Mouse (Mus musculus) MEL (cell line): ENCODE measurements around the gene Zbed6. TPM values are rescaled to one million over a fixed set of nuclear protein-coding genes. Genes with fewer than 3 reads are reported as not detected.

Source experiments
- DNase-seq: peaks from one replicate; pipeline ENCODE4 v3.0.0; 2011; ENCODE audit warnings: low read depth, low spot score
- H3K27ac ChIP-seq: 2 replicates; pipeline ENCODE4 v1.5.1; 2012; ENCODE audit warnings: low read depth, mild to moderate bottlenecking, control low read depth, low read length, moderate library complexity; ENCODE audit not compliant: control insufficient read depth
- H3K27me3 ChIP-seq, 2 experiments: fragments of 150-350 bp in 1 of 2; sonication (generic) in 1 of 2; 2 replicates each; pipeline ENCODE4 v1.6.1; 2012; ENCODE audit warnings: low read length in 2 of 2, mild to moderate bottlenecking in 2 of 2, improper control_type of control experiment in 1 of 2, moderate library complexity in 1 of 2; ENCODE audit not compliant: insufficient read depth in 2 of 2, control insufficient read depth in 1 of 2
- H3K36me3 ChIP-seq, 2 experiments: 2 replicates each; pipeline ENCODE4 v1.6.1; 2012 to 2014; ENCODE audit warnings: low read length in 2 of 2, improper control_type of control experiment in 1 of 2, inconsistent platforms in 1 of 2, mild to moderate bottlenecking in 1 of 2; ENCODE audit not compliant: insufficient read depth in 2 of 2, control insufficient read depth in 1 of 2
- H3K4me1 ChIP-seq, 2 experiments: fragments of 150-350 bp in 1 of 2; sonication (generic) in 1 of 2; 2 replicates each; pipeline ENCODE4 v1.6.1; 2012; ENCODE audit warnings: low read length in 2 of 2, improper control_type of control experiment in 1 of 2, mild to moderate bottlenecking in 1 of 2; ENCODE audit not compliant: insufficient read depth in 2 of 2, control insufficient read depth in 1 of 2
- H3K4me3 ChIP-seq, 2 experiments: fragments of 150-350 bp in 1 of 2; sonication (generic) in 1 of 2; 2 replicates each; pipeline ENCODE4 v1.5.1; 2012; ENCODE audit warnings: low read depth in 2 of 2, low read length in 2 of 2, mild to moderate bottlenecking in 2 of 2, moderate library complexity in 2 of 2, control low read depth in 1 of 2, improper control_type of control experiment in 1 of 2; ENCODE audit not compliant: control insufficient read depth in 1 of 2, insufficient read depth in 1 of 2
- H3K79me2 ChIP-seq: 2 replicates; pipeline ENCODE4 v1.6.1; 2012; ENCODE audit warnings: mild to moderate bottlenecking, low read length, moderate library complexity; ENCODE audit not compliant: control insufficient read depth, poor library complexity, insufficient read depth
- H3K9ac ChIP-seq: 2 replicates; pipeline ENCODE4 v1.6.1; 2012; ENCODE audit warnings: low read depth, mild to moderate bottlenecking, control low read depth, low read length, moderate library complexity; ENCODE audit not compliant: control insufficient read depth, poor library complexity, severe bottlenecking
- H3K9me3 ChIP-seq: fragments of 150-350 bp; sonication (generic); replicated peaks from 2 replicates; pipeline ENCODE4 v1.6.1; 2012; ENCODE audit warnings: mild to moderate bottlenecking, low read length, improper control_type of control experiment, moderate library complexity; ENCODE audit not compliant: insufficient read depth
- BHLHE40 ChIP-seq: IDR thresholded peaks from 2 replicates; pipeline ENCODE4 v1.6.1; 2012; ENCODE audit warnings: low read depth, mild to moderate bottlenecking, inconsistent platforms, low read length, improper control_type of control experiment, borderline replicate concordance
- CHD1 ChIP-seq: IDR thresholded peaks from 2 replicates; pipeline ENCODE4 v1.6.1; 2012; ENCODE audit warnings: low read depth, mild to moderate bottlenecking, inconsistent platforms, low read length, improper control_type of control experiment
- CHD2 ChIP-seq: IDR thresholded peaks from 2 replicates; pipeline ENCODE4 v1.6.1; 2011; ENCODE audit warnings: low read length, improper control_type of control experiment
- CTCF ChIP-seq, 3 experiments: IDR thresholded peaks in 2 of 3; conservative IDR thresholded peaks in 1 of 3; 2 replicates each; pipeline ENCODE4 v1.5.1; 2011 to 2012; ENCODE audit warnings: low read length in 3 of 3, low read depth in 2 of 3, mild to moderate bottlenecking in 2 of 3, improper control_type of control experiment in 1 of 3, inconsistent platforms in 1 of 3, mixed read lengths in 1 of 3, moderate library complexity in 1 of 3; ENCODE audit not compliant: control insufficient read depth in 1 of 3, insufficient read depth in 1 of 3, poor library complexity in 1 of 3, severe bottlenecking in 1 of 3
- E2F4 ChIP-seq: IDR thresholded peaks from 2 replicates; pipeline ENCODE4 v1.6.1; 2011; ENCODE audit warnings: low read depth, low read length, improper control_type of control experiment, borderline replicate concordance
- ELF1 ChIP-seq: IDR thresholded peaks from 2 replicates; pipeline ENCODE4 v1.6.1; 2014; ENCODE audit warnings: low read depth, mild to moderate bottlenecking, inconsistent platforms, low read length, improper control_type of control experiment, moderate library complexity
- EP300 ChIP-seq, 2 experiments: IDR thresholded peaks; 2 replicates each; pipeline ENCODE4 v1.6.1; 2011; ENCODE audit warnings: improper control_type of control experiment in 2 of 2, low read length in 2 of 2, low read depth in 1 of 2, mild to moderate bottlenecking in 1 of 2
- GABPA ChIP-seq: IDR thresholded peaks from 2 replicates; pipeline ENCODE4 v1.6.1; 2012; ENCODE audit warnings: low read depth, mild to moderate bottlenecking, inconsistent platforms, low read length, improper control_type of control experiment, moderate library complexity
- HCFC1 ChIP-seq: IDR thresholded peaks from 2 replicates; pipeline ENCODE4 v1.6.1; 2012; ENCODE audit warnings: low read depth, mild to moderate bottlenecking, inconsistent platforms, low read length, improper control_type of control experiment, moderate library complexity
- KAT2A ChIP-seq: conservative IDR thresholded peaks from 2 replicates; pipeline ENCODE4 v1.6.1; 2012; ENCODE audit warnings: low read depth, low read length, improper control_type of control experiment, inconsistent platforms
- MAX ChIP-seq: IDR thresholded peaks from 2 replicates; pipeline ENCODE4 v1.6.1; 2011; ENCODE audit warnings: low read length, improper control_type of control experiment
- MAZ ChIP-seq: IDR thresholded peaks from 2 replicates; pipeline ENCODE4 v1.6.1; 2012; ENCODE audit warnings: low read depth, mild to moderate bottlenecking, inconsistent platforms, low read length, improper control_type of control experiment
- MXI1 ChIP-seq: IDR thresholded peaks from 2 replicates; pipeline ENCODE4 v1.6.1; 2011; ENCODE audit warnings: mild to moderate bottlenecking, low read depth, low read length, improper control_type of control experiment
- MYB ChIP-seq: IDR thresholded peaks from 2 replicates; pipeline ENCODE4 v1.6.1; 2011; ENCODE audit warnings: mild to moderate bottlenecking, low read depth, low read length, improper control_type of control experiment
- MYC ChIP-seq: IDR thresholded peaks from 2 replicates; pipeline ENCODE4 v1.6.1; 2011; ENCODE audit warnings: low read depth, mild to moderate bottlenecking, low read length, improper control_type of control experiment, moderate library complexity
- NELFE ChIP-seq: IDR thresholded peaks from 2 replicates; pipeline ENCODE4 v1.6.1; 2011; ENCODE audit warnings: low read depth, low read length, improper control_type of control experiment
- POLR2A ChIP-seq, 2 experiments: IDR thresholded peaks; 2 replicates each; pipeline ENCODE4 v1.6.1; 2011 to 2012; ENCODE audit warnings: low read length in 2 of 2, mild to moderate bottlenecking in 2 of 2, control low read depth in 1 of 2, improper control_type of control experiment in 1 of 2, low read depth in 1 of 2, moderate library complexity in 1 of 2; ENCODE audit not compliant: control insufficient read depth in 1 of 2, insufficient read depth in 1 of 2, poor library complexity in 1 of 2
- POLR2AphosphoS2 ChIP-seq: IDR thresholded peaks from 2 replicates; pipeline ENCODE4 v1.6.1; 2011; ENCODE audit warnings: low read length, improper control_type of control experiment
- POLR2AphosphoS5 ChIP-seq: IDR thresholded peaks from 2 replicates; pipeline ENCODE4 v1.6.1; 2012; ENCODE audit warnings: low read depth, borderline replicate concordance, mild to moderate bottlenecking, inconsistent platforms, low read length, moderate library complexity, mixed read lengths
- RAD21 ChIP-seq: IDR thresholded peaks from 2 replicates; pipeline ENCODE4 v1.6.1; 2011; ENCODE audit warnings: mild to moderate bottlenecking, low read depth, low read length, improper control_type of control experiment
- RCOR1 ChIP-seq: IDR thresholded peaks from 2 replicates; pipeline ENCODE4 v1.6.1; 2012; ENCODE audit warnings: low read depth, mild to moderate bottlenecking, inconsistent platforms, low read length, improper control_type of control experiment
- SIN3A ChIP-seq: IDR thresholded peaks from 2 replicates; pipeline ENCODE4 v1.6.1; 2012; ENCODE audit warnings: low read length, improper control_type of control experiment, inconsistent platforms
- SMC3 ChIP-seq: IDR thresholded peaks from 2 replicates; pipeline ENCODE4 v1.6.1; 2011; ENCODE audit warnings: low read depth, low read length, improper control_type of control experiment
- TAL1 ChIP-seq: IDR thresholded peaks from 2 replicates; pipeline ENCODE4 v1.6.1; 2012; ENCODE audit warnings: mild to moderate bottlenecking, inconsistent platforms, low read length, moderate library complexity, mixed read lengths
- UBTF ChIP-seq: IDR thresholded peaks from 2 replicates; pipeline ENCODE4 v1.6.1; 2012; ENCODE audit warnings: low read depth, mild to moderate bottlenecking, inconsistent platforms, low read length, improper control_type of control experiment, moderate library complexity, borderline replicate concordance; ENCODE audit not compliant: insufficient read depth
- USF1 ChIP-seq: IDR thresholded peaks from 2 replicates; pipeline ENCODE4 v1.6.1; 2014; ENCODE audit warnings: low read depth, mild to moderate bottlenecking, inconsistent platforms, low read length, improper control_type of control experiment, moderate library complexity
- ZC3H11A ChIP-seq: IDR thresholded peaks from 2 replicates; pipeline ENCODE4 v1.6.1; 2012; ENCODE audit warnings: low read depth, mild to moderate bottlenecking, inconsistent platforms, low read length, improper control_type of control experiment
- ZKSCAN1 ChIP-seq: IDR thresholded peaks from 2 replicates; pipeline ENCODE4 v1.6.1; 2012; ENCODE audit warnings: low read depth, mild to moderate bottlenecking, inconsistent platforms, low read length, improper control_type of control experiment, moderate library complexity
- polyA plus RNA-seq, 2 experiments: library from polyadenylated mRNA; stranded (reverse) in 1 of 2; unstranded in 1 of 2; fragments of >175 nt in 1 of 2; fragments of >200 nt in 1 of 2; gene quantifications; 2 replicates each; pipeline versions ENCODE4 v1.2.1 to v1.2.4; 2012; ENCODE audit warnings: low replicate concordance in 2 of 2, low read depth in 1 of 2; ENCODE audit not compliant: insufficient read length in 2 of 2, insufficient read depth in 1 of 2, missing spikeins in 1 of 2
- total RNA-seq: library from RNA; depleted of rRNA; stranded (reverse); fragments of 300-350 nt; gene quantifications from 2 replicates; pipeline ENCODE4 v1.2.3, GENCODE M21; 2012

The Zbed6 gene
- total and polyA plus RNA-seq, 3 experiments = 1.4 to 48.2 (median 2.4) TPM

- Histone ChIP-seq H3K36me3 (no peaks in the 10 kb centered on the region), H3K27ac (no peak overlapping the region), H3K4me1 (no peaks in the 10 kb centered on the region), H3K27me3 (no peaks in the 10 kb centered on the region), H3K9me3 (no peaks in the 10 kb centered on the region), H3K4me3 (no peak overlapping the region), H3K9ac (no peak overlapping the region), H3K79me2 (no peaks in the 10 kb centered on the region)
- TF ChIP-seq MYB (no peak), RCOR1 (no peak), POLR2A (IDR thresholded peaks at IDR 0.05; ENCODE audit: control insufficient read depth in 1 of 2, insufficient read depth in 1 of 2, low read depth in 1 of 2, low read length in 2 of 2, poor library complexity in 1 of 2) (no peak), BHLHE40 (no peak), SIN3A (no peak), GABPA (no peak), MYC (no peak), RAD21 (no peak), MAX (no peak), ZC3H11A (no peak), KAT2A (no peak), POLR2AphosphoS2 (no peak), CHD1 (no peak), ZKSCAN1 (no peak), NELFE (no peak), ELF1 (no peak), MAZ (no peak)
- DNase-seq = no peak
These were observed 10.1 kb upstream of the Zbed6 start for GRCm38 (mm10) chr1:133670776-133671175.

- no peak overlapping the region for H3K9ac ChIP-seq
- TF ChIP-seq ZC3H11A (no peak), CTCF (IDR thresholded peaks at IDR 0.05 in 2 of 3, conservative IDR thresholded peaks at IDR 0.05 in 1 of 3; ENCODE audit: control insufficient read depth in 1 of 3, insufficient read depth in 1 of 3, low read depth in 2 of 3, low read length in 3 of 3, poor library complexity in 1 of 3, severe bottlenecking in 1 of 3) (no peak), POLR2AphosphoS5 (no peak), TAL1 (no peak), BHLHE40 (no peak), CHD2 (no peak), USF1 (no peak), E2F4 (no peak), MYB (no peak), KAT2A (no peak), EP300 (IDR thresholded peaks at IDR 0.05; ENCODE audit: low read depth in 1 of 2, low read length in 2 of 2) (no peak), MAZ (no peak), UBTF (no peak), MXI1 (no peak), SMC3 (no peak), MYC (no peak), ZKSCAN1 (no peak), HCFC1 (no peak)
- TF ChIP-seq, all 39 proteins: peak for 0
- no peaks in the 10 kb centered on the region for H3K4me1 ChIP-seq
- no peak for DNase-seq
- no peaks in the 10 kb centered on the region for H3K9me3 ChIP-seq
- no peak overlapping the region for H3K4me3 ChIP-seq
- no peaks in the 10 kb centered on the region for H3K79me2 ChIP-seq
- no peaks in the 10 kb centered on the region for H3K36me3 ChIP-seq
- H3K27me3 ChIP-seq = no peaks in the 10 kb centered on the region
- no peak overlapping the region for H3K27ac ChIP-seq
These were observed 9.5 kb upstream of the Zbed6 start for GRCm38 (mm10) chr1:133670190-133670589.
